Mouse (Mus musculus) testis, adult 2 months (tissue): ENCODE measurements at regions not wholly inside any gene's neighbourhood (a gene's known extent, or its start where the extent isn't known, plus 50 kb on each side); places are given as distances from the start of the nearest gene placed in this dataset.

Experiments used
- CTCF ChIP-seq: fragments of 200-500 bp; IDR thresholded peaks from 2 replicates; pipeline ENCODE4 v1.5.1; 2012; ENCODE audit warnings: low read depth, mild to moderate bottlenecking, inconsistent platforms, low read length, moderate library complexity; ENCODE audit not compliant: control insufficient read depth, insufficient read depth, insufficient replicate concordance
- POLR2A ChIP-seq: fragments of 200-500 bp; IDR thresholded peaks from 2 replicates; pipeline ENCODE4 v1.6.1; 2012; ENCODE audit warnings: low read depth, mild to moderate bottlenecking, inconsistent platforms, low read length, moderate library complexity; ENCODE audit not compliant: control insufficient read depth

GRCm38 (mm10) chr6:95017911-95018310, 99.1 kb upstream of the Kbtbd8 start:
- TF ChIP-seq POLR2A (no peak), CTCF (no peak)
